9 mouse cellular contexts compared by ENCODE assay signal in the genomic region with DNA sequence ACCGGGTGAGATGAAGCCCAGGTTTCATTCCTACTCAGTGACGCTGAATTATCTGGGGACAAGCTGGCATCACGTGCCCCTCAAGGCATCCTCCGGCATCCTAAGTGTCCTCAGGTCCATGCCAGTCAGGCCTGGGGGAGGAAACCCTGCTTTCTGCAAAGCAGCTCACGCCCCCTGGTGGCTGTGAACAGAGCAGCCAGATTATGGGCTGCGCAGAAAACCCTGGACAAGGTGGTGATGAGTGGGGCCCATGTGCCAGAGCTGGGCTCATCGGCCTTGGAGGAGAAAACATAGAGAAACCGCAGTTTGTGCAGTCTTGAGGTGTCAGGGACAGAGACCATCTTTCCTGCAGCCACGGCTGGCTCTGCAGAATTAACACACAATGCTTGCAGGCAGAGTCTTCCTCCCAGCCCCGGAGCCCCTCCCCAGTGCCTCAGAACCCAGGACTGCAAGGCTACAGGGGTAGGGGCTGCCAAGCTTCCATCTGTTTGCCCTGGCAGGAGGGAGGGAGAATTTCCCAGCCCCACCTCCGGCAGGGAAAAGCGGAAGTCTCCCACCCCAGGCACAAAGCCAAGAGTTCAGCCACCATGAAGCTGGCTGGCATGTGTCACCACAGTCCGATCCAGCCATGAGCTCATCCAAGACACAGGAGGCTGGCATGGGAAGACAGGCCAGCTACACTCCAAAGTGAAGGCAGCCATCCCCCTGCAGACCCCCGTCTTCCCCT.
DNase-seq lines count a peak whose midpoint lies in the region; ATAC-seq and TF ChIP-seq lines count a peak whose summit lies in the region.
"Had no signal": no experiment of that assay in that cellular context is flagged by ENCODE, and none has a peak within 500 bp of the region (broad histone marks: within the 10 kb centered on the region; RNA-seq: fewer than 3 reads in every experiment).

No protein-coding gene starts in this region.

- peak overlapping the region; percentile 81 for H3K27ac ChIP-seq in forebrain, embryonic 15.5 days (replicated peaks)
- no peak overlapping the region for H3K27ac ChIP-seq in heart, postnatal 0 days (ENCODE audit: low read depth)

- 0 out of 2 replicates have a peak overlapping the region, but pooled peaks have one; percentile 17 for H3K9ac ChIP-seq in forebrain, embryonic 15.5 days (replicated peaks)
- H3K9ac ChIP-seq in heart, postnatal 0 days (replicated peaks; ENCODE audit: low read depth, low read length) = no peak overlapping the region

- no peak for TF ChIP-seq EP300 in heart, postnatal 0 days (IDR thresholded peaks at IDR 0.05; ENCODE audit: low read depth)

- H3K27me3 ChIP-seq in forebrain, embryonic 15.5 days = peaks cover 31% of the 10 kb centered on the region
- peaks cover 42% of the 10 kb centered on the region for H3K27me3 ChIP-seq in heart, postnatal 0 days (ENCODE audit: control insufficient read depth, insufficient read depth, low read length)

- TF ChIP-seq CTCF in heart, postnatal 0 days (IDR thresholded peaks at IDR 0.05; ENCODE audit: low read depth) = peak; percentile 78

- peak; percentile 75 for DNase-seq in R1 (ENCODE audit: low read depth, low spot score)
- DNase-seq in cerebellum, adult 11 months = peak; percentile 98
- peak; percentile 26 for DNase-seq in heart, postnatal 0 days (ENCODE audit: low spot score)
- DNase-seq in layer of hippocampus, postnatal 10 days (ENCODE audit: low spot score in 2 of 2) = peak; percentile 83 to 84
- DNase-seq in lung, postnatal 14 days = peak; percentile 72
- DNase-seq in right cerebral cortex, postnatal 10 days (ENCODE audit: low spot score in 2 of 2) = peak; percentile 86

- H3K4me1 ChIP-seq in forebrain, embryonic 15.5 days = peaks cover 23% of the 10 kb centered on the region
- peaks cover 4% of the 10 kb centered on the region; the same call in 1 of the 2 replicates for H3K4me1 ChIP-seq in heart, postnatal 0 days (ENCODE audit: control insufficient read depth, insufficient read depth)

- H3K9me3 ChIP-seq in forebrain, embryonic 15.5 days = no peaks in the 10 kb centered on the region
- no peaks in the 10 kb centered on the region for H3K9me3 ChIP-seq in heart, postnatal 0 days (replicated peaks; ENCODE audit: control insufficient read depth, low read length)
- H3K9me3 ChIP-seq: megakaryocyte, embryonic 14.5 days had no signal

- H3K4me3 ChIP-seq in forebrain, embryonic 15.5 days = no peak overlapping the region
- H3K4me3 ChIP-seq in heart, postnatal 0 days (ENCODE audit: low read depth, low read length) = no peak overlapping the region
- H3K4me3 ChIP-seq: megakaryocyte, embryonic 14.5 days had no signal

- H3K36me3 ChIP-seq in forebrain, embryonic 15.5 days = peaks cover 5% of the 10 kb centered on the region; the same call in 1 of the 2 replicates
- no peaks in the 10 kb centered on the region for H3K36me3 ChIP-seq in heart, postnatal 0 days (replicated peaks; ENCODE audit: control insufficient read depth, insufficient read depth, low read length)

- WGBS in forebrain, embryonic 15.5 days = 26% methylated on average over 14 of the region's 14 CpGs
- WGBS in heart, postnatal 0 days = 21% methylated on average over 14 of the region's 14 CpGs

- H3K4me2 ChIP-seq in forebrain, embryonic 15.5 days (replicated peaks) = peak overlapping the region; percentile 31
- H3K4me2 ChIP-seq in heart, postnatal 0 days (ENCODE audit: low read depth, low read length) = peak overlapping the region; percentile 8; the same call in 1 of the 2 replicates

- ATAC-seq in forebrain, embryonic 15.5 days (replicated peaks) = peak; percentile 86
- peak; percentile 52 for ATAC-seq in heart, postnatal 0 days (ENCODE audit: insufficient read depth, low read depth)
- no peak; the same call in 1 of the 2 replicates for ATAC-seq in monocyte, adult 5-6 weeks (replicated peaks; ENCODE audit: insufficient number of reproducible peaks, low FRiP score, low TSS enrichment, poor library complexity, severe bottlenecking)

Comparison
In these comparisons a context has a peak if more than half of its experiments do, and no peak if none do; other contexts are left out.
1. DNase-seq: peak in every context shown above with its lines; median percentile 98 in cerebellum, adult 11 months; 86 in right cerebral cortex, postnatal 10 days; 84 in layer of hippocampus, postnatal 10 days; 75 in R1; 72 in lung, postnatal 14 days; 26 in heart, postnatal 0 days.